Mouse (Mus musculus): ENCODE results near the gene Rab11fip4. TPM values are rescaled to one million over a fixed set of nuclear protein-coding genes. Genes with fewer than 3 reads are reported as not detected.

The Rab11fip4 gene
- polyA plus RNA-seq, 1 experiment from 2014 or later = 15.6 TPM

MicroRNAs encoded within 50 kb of the gene (microRNA counts, 519-probe panel; counts per million panel counts)
- microRNA mmu-miR-193 (1,255 counts per million, percentile 77 among the panel's probes with 10 or more counts), microRNA mmu-miR-365 (1,255 counts per million, percentile 77 among the panel's probes with 10 or more counts)

Other genes with a start within 250 kb of the Rab11fip4 start
- 0.19 and 0.29 TPM in 2 replicates for gene Omg, start 87.1 kb upstream of the Rab11fip4 start, polyA plus RNA-seq (2016; fragmentation: Nextera tagmentation; extraction: Ambion mirVana)
- 0.35 and 0.66 TPM in 2 replicates for gene Evi2b, start 67.5 kb upstream of the Rab11fip4 start, polyA plus RNA-seq (2016; fragmentation: Nextera tagmentation; extraction: Ambion mirVana)
- 0.95 and 1.1 TPM in 2 replicates for gene Evi2, start 60.6 kb upstream of the Rab11fip4 start, polyA plus RNA-seq (2016; fragmentation: Nextera tagmentation; extraction: Ambion mirVana)
- gene Evi2a, start 60.6 kb upstream of the Rab11fip4 start, polyA plus RNA-seq (2016; fragmentation: Nextera tagmentation; extraction: Ambion mirVana) = 2.4 and 3.1 TPM in 2 replicates

All from hindbrain, embryonic 10.5 days (tissue).